Mouse (Mus musculus) urinary bladder, adult 18-20 months (tissue): ENCODE data around the gene Gm20518.

Experiments
- DNase-seq, 2 experiments: peaks; one replicate each; pipeline ENCODE4 v3.0.0; 2022; ENCODE audit warnings: low spot score in 2 of 2, mixed read lengths in 2 of 2

The Gm20518 gene

GRCm38 (mm10) chr16:17806581-17807191, 84.8 kb downstream of the Gm20518 start:
- DNase-seq, result no peak

GRCm38 (mm10) chr16:17804982-17805381, 86.5 kb downstream of the Gm20518 start:
- DNase-seq, result no peak

- peak in 1 of 2 experiments; percentile 39 for DNase-seq
Measured at GRCm38 (mm10) chr16:17804449-17804912, 87.0 kb downstream of the Gm20518 start.

- DNase-seq, result no peak
Measured at GRCm38 (mm10) chr16:17803675-17804448, 87.6 kb downstream of the Gm20518 start.

- peak in 1 of 2 experiments; percentile 52 for DNase-seq
Measured at GRCm38 (mm10) chr16:17802839-17803674, 88.4 kb downstream of the Gm20518 start.

- no peak for DNase-seq
Measured at GRCm38 (mm10) chr16:17802456-17802838, 89.0 kb downstream of the Gm20518 start.

GRCm38 (mm10) chr16:17801777-17802455, 89.6 kb downstream of the Gm20518 start:
- no peak for DNase-seq

GRCm38 (mm10) chr16:17799584-17799983, 91.9 kb downstream of the Gm20518 start:
- DNase-seq, result no peak

- DNase-seq, result peak in 1 of 2 experiments; percentile 48
Measured at GRCm38 (mm10) chr16:17798321-17799180, 92.9 kb downstream of the Gm20518 start.

- peak in 1 of 2 experiments; percentile 33 for DNase-seq
Measured at GRCm38 (mm10) chr16:17797812-17798311, 93.6 kb downstream of the Gm20518 start.

- peak in 1 of 2 experiments; percentile 29 for DNase-seq
Measured at GRCm38 (mm10) chr16:17796971-17797811, 94.3 kb downstream of the Gm20518 start, which contains the start of gene Scarf2. TSS of gene Scarf2 (plus strand) at chr16:17797282.

- DNase-seq, result no peak
Measured at GRCm38 (mm10) chr16:17796519-17796918, 95.0 kb downstream of the Gm20518 start.

- DNase-seq, result no peak
Measured at GRCm38 (mm10) chr16:17795643-17796042, 95.8 kb downstream of the Gm20518 start.

- no peak for DNase-seq
Measured at GRCm38 (mm10) chr16:17794047-17794446, 97.4 kb downstream of the Gm20518 start.

GRCm38 (mm10) chr16:17792728-17793127, 98.7 kb downstream of the Gm20518 start:
- DNase-seq, result no peak

GRCm38 (mm10) chr16:17785337-17785736, 106.1 kb downstream of the Gm20518 start:
- no peak for DNase-seq
